Mouse (Mus musculus): Measurements from ENCODE around the gene Gm10840. TPM values are rescaled to one million over a fixed set of nuclear protein-coding genes. Genes with fewer than 3 reads are reported as not detected.
A peak's percentile ranks its signal among the peaks of the same experiment; 100 is the strongest.

Gene Gm10840
- polyA plus RNA-seq, 1 experiment from 2014 or later, result not detected

- Histone ChIP-seq H3K4me1 (replicated peaks) (peaks cover 27% of the 10 kb centered on the region), H3K9me3 (no peaks in the 10 kb centered on the region), H3K9ac (no peak overlapping the region), H3K4me2 (no peak overlapping the region), H3K27me3 (no peaks in the 10 kb centered on the region), H3K4me3 (no peak overlapping the region), H3K36me3 (peaks cover 55% of the 10 kb centered on the region), H3K27ac (replicated peaks) (no peak overlapping the region)
- ATAC-seq (ENCODE audit: low read depth), result no peak
- WGBS, result 86% methylated on average over 4 of the region's 4 CpGs
Observed at GRCm38 (mm10) chr11:106163546-106163945, 2.9 kb downstream of the Gm10840 start.

GRCm38 (mm10) chr11:106164601-106165180, 4.0 kb downstream of the Gm10840 start:
- ATAC-seq (ENCODE audit: low read depth), result no peak
- Histone ChIP-seq H3K36me3 (peaks cover 61% of the 10 kb centered on the region), H3K4me1 (replicated peaks) (peaks cover 16% of the 10 kb centered on the region), H3K4me3 (no peak overlapping the region), H3K9me3 (no peaks in the 10 kb centered on the region), H3K4me2 (no peak overlapping the region), H3K27me3 (no peaks in the 10 kb centered on the region), H3K27ac (replicated peaks) (no peak overlapping the region), H3K9ac (0 out of 2 replicates have a peak overlapping the region, but pooled peaks have one; percentile 5)
- WGBS, result 90% methylated on average over 16 of the region's 16 CpGs

DNA sequence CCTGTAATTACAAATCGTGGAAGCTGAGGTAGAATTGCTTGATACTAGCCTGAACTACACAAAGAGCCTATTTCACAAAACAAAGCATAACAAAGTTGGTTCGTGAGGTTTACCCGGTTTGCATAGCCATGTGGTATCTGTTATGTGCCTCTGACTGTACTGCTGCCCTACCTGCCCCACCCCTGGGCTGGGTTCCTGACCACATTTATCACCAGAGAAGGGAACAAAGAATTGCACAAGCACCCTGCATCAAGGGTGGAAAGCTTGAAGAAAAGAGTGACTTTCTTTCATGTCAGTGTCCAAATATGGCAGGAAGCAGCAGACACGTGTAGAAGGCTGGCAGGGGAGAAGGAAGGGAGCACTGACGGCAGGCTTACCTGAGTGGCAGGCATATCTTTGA, 6.8 kb downstream of the Gm10840 start:
- H3K27me3 ChIP-seq, result no peaks in the 10 kb centered on the region
- no peak overlapping the region for H3K9ac ChIP-seq
- no peaks in the 10 kb centered on the region for H3K9me3 ChIP-seq
- H3K27ac ChIP-seq (replicated peaks), result no peak overlapping the region
- H3K4me1 ChIP-seq (replicated peaks), result no peaks in the 10 kb centered on the region
- no peak for ATAC-seq (ENCODE audit: low read depth)
- 86% methylated on average over 5 of the region's 5 CpGs for WGBS
- H3K36me3 ChIP-seq, result peaks cover 77% of the 10 kb centered on the region
- H3K4me3 ChIP-seq, result no peak overlapping the region
- H3K4me2 ChIP-seq, result no peak overlapping the region

- no peak overlapping the region for H3K4me3 ChIP-seq
- no peak overlapping the region for H3K9ac ChIP-seq
- H3K36me3 ChIP-seq, result peaks cover 58% of the 10 kb centered on the region
- no peak overlapping the region for H3K4me2 ChIP-seq
- no peak for ATAC-seq (ENCODE audit: low read depth)
- no peaks in the 10 kb centered on the region for H3K4me1 ChIP-seq (replicated peaks)
- H3K27me3 ChIP-seq, result no peaks in the 10 kb centered on the region
- no peaks in the 10 kb centered on the region for H3K9me3 ChIP-seq
- WGBS, result 81% methylated on average over 7 of the region's 7 CpGs
- no peak overlapping the region for H3K27ac ChIP-seq (replicated peaks)
Observed at GRCm38 (mm10) chr11:106170807-106171206, 10.2 kb downstream of the Gm10840 start.

DNA sequence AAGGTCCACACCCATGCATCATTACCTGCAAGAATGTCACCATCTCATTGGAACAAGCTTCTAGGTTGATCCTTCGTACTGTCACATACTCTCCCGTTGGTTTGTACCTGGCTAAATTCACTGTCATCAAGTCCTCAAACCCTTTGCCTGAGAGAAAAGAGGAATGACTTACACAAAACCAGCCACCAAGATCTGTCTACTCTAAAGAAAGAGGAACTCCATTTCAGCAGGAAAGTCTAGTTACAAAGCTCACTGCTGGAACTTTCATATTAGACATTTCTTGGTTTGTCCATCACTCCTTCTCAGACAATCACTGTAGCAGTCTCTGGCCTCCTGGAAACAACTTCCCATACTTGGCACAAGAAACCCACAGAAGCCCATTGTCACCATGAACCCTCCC, 12.6 kb downstream of the Gm10840 start:
- ATAC-seq (ENCODE audit: low read depth), result no peak
- 98% methylated on average over 2 of the region's 2 CpGs for WGBS
- Histone ChIP-seq H3K27me3 (no peaks in the 10 kb centered on the region), H3K36me3 (peaks cover 41% of the 10 kb centered on the region), H3K4me1 (replicated peaks) (no peaks in the 10 kb centered on the region), H3K9me3 (no peaks in the 10 kb centered on the region), H3K27ac (replicated peaks) (no peak overlapping the region), H3K9ac (no peak overlapping the region), H3K4me3 (no peak overlapping the region), H3K4me2 (no peak overlapping the region)

DNA sequence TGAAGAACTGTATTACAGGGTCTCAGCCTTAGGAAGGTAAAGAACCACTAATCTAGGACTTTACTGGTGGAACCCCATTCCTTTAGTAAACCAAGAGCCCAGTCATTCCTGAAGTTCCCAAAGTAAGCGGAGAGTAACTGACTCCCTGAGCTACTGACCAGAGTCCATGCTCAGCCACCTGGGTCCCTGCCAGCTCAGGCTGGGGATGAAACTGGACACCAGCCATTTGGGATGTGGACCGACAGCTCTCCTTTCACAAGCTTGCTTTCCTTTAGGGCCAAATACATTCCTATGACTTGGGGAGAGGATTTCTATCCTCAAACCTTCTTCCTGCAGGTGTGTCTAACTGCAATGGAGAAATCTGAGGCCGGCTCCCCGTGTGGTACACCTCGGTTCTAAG, 13.7 kb downstream of the Gm10840 start:
- Histone ChIP-seq H3K4me1 (replicated peaks) (no peaks in the 10 kb centered on the region), H3K4me2 (no peak overlapping the region), H3K36me3 (peaks cover 36% of the 10 kb centered on the region), H3K9ac (no peak overlapping the region), H3K4me3 (no peak overlapping the region), H3K27me3 (no peaks in the 10 kb centered on the region), H3K27ac (replicated peaks) (no peak overlapping the region), H3K9me3 (no peaks in the 10 kb centered on the region)
- 88% methylated on average over 5 of the region's 5 CpGs for WGBS
- no peak for ATAC-seq (ENCODE audit: low read depth)

DNA sequence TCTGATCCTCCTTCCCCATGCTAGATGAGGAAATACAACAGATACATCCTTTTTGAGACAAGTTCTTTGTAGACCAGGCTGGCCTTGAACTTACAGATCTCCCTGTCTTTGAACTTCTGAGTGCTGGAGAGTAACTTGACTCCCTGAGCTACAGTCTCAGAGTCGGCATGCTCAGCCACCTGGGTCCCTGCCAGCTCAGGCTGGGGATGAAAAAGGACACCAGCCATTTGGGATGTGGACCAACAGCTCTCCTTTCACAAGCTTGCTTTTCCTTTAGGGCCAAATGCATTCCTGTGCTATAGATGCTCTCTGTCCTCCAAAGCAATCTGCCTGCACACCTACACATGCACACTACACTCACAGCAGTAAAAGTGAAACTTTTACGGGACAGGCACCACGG, 14.4 kb downstream of the Gm10840 start:
- H3K9me3 ChIP-seq, result no peaks in the 10 kb centered on the region
- peaks cover 31% of the 10 kb centered on the region for H3K36me3 ChIP-seq
- no peak overlapping the region for H3K4me2 ChIP-seq
- H3K4me1 ChIP-seq (replicated peaks), result no peaks in the 10 kb centered on the region
- H3K4me3 ChIP-seq, result no peak overlapping the region
- H3K9ac ChIP-seq, result no peak overlapping the region
- no peak overlapping the region for H3K27ac ChIP-seq (replicated peaks)
- no peak for ATAC-seq (ENCODE audit: low read depth)
- no peaks in the 10 kb centered on the region for H3K27me3 ChIP-seq
- 79% methylated on average over 3 of the region's 3 CpGs for WGBS

DNA sequence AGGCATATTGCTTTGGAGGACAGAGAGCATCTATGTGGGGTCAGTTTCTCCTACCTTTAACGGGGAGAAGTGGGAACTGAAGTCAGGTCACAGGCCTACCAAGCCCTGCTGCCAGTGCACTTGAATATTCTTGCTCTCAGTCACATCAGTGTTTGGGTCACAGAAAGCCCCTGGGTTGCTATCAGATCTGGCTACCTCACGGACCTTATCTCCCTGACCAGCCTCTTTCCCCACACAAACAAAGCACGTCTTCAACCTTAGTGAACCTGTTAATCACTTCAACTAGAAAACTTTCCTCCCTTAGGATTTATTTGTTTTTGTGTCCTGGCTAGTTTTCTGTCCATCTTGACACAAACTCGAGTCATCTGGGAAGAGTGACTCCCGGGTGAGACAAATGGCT, 15.7 kb downstream of the Gm10840 start:
- 89% methylated on average over 5 of the region's 5 CpGs for WGBS
- Histone ChIP-seq H3K36me3 (peaks cover 27% of the 10 kb centered on the region), H3K27me3 (no peaks in the 10 kb centered on the region), H3K4me1 (replicated peaks) (no peaks in the 10 kb centered on the region), H3K27ac (replicated peaks) (no peak overlapping the region), H3K9me3 (no peaks in the 10 kb centered on the region), H3K9ac (no peak overlapping the region), H3K4me3 (no peak overlapping the region), H3K4me2 (no peak overlapping the region)
- ATAC-seq (ENCODE audit: low read depth), result no peak

GRCm38 (mm10) chr11:106178036-106178782, 17.6 kb downstream of the Gm10840 start:
- Histone ChIP-seq H3K4me1 (replicated peaks) (no peaks in the 10 kb centered on the region), H3K27ac (replicated peaks) (no peak overlapping the region), H3K4me2 (no peak overlapping the region), H3K9ac (no peak overlapping the region), H3K4me3 (no peak overlapping the region), H3K9me3 (no peaks in the 10 kb centered on the region), H3K27me3 (no peaks in the 10 kb centered on the region), H3K36me3 (peaks cover 28% of the 10 kb centered on the region)
- WGBS, result 80% methylated on average over 5 of the region's 5 CpGs
- ATAC-seq (ENCODE audit: low read depth), result no peak

DNA sequence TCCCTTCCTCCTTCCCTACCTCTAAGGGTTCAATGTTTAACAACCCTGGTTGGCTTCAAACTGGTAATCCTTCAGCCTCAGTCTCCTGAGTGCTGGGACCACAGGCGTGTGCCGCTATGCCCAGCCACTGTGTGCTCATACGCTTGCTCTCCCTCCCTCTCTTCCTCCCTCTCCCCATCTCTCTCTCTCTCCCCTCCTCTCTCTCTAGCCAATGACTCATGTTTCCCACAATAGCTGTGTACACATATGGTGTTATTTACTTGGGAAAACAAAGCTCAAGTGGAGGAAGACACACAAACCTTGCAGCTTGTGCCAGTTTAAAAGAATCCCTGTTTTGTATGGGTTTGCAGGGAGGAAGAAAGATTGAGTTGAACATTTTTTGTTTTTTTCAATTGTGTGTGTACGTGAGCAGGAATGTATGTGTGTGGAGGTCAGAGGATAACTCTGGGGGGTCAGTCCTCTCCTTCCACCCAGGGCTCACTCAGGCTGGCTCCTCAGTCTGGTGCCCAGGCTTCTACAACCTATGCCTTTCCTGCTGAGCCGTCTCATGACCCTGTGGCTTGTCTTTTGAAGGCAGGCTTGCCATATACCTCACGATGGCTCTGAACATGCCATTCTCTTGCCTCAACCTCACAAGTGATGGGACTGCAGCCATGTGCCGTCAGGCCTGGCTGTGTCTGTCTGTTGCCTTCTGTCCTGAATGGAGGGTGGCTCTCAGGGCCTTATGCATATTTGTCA, 19.2 kb downstream of the Gm10840 start:
- WGBS, result 80% methylated on average over 7 of the region's 7 CpGs

GRCm38 (mm10) chr11:106180449-106180801, 19.8 kb downstream of the Gm10840 start:
- 88% methylated on average over 2 of the region's 2 CpGs for WGBS
- H3K27ac ChIP-seq (replicated peaks), result no peak overlapping the region
- no peaks in the 10 kb centered on the region for H3K27me3 ChIP-seq
- peaks cover 30% of the 10 kb centered on the region for H3K36me3 ChIP-seq
- no peaks in the 10 kb centered on the region for H3K9me3 ChIP-seq
- H3K4me3 ChIP-seq, result no peak overlapping the region
- no peaks in the 10 kb centered on the region for H3K4me1 ChIP-seq (replicated peaks)
- H3K4me2 ChIP-seq, result no peak overlapping the region
- no peak for ATAC-seq (ENCODE audit: low read depth)
- H3K9ac ChIP-seq, result no peak overlapping the region

More for the DNA sequence above, 19.2 kb downstream of the Gm10840 start:
- Histone ChIP-seq H3K9ac (no peak overlapping the region), H3K4me3 (no peak overlapping the region), H3K4me2 (no peak overlapping the region), H3K27ac (replicated peaks) (no peak overlapping the region), H3K27me3 (no peaks in the 10 kb centered on the region), H3K9me3 (no peaks in the 10 kb centered on the region), H3K36me3 (peaks cover 30% of the 10 kb centered on the region), H3K4me1 (replicated peaks) (no peaks in the 10 kb centered on the region)
- no peak for ATAC-seq (ENCODE audit: low read depth)

GRCm38 (mm10) chr11:106187326-106187725, 26.7 kb downstream of the Gm10840 start:
- Histone ChIP-seq H3K4me2 (no peak overlapping the region), H3K27me3 (no peaks in the 10 kb centered on the region), H3K27ac (replicated peaks) (no peak overlapping the region), H3K4me3 (no peak overlapping the region), H3K36me3 (peaks cover 15% of the 10 kb centered on the region), H3K9me3 (no peaks in the 10 kb centered on the region), H3K9ac (no peak overlapping the region), H3K4me1 (replicated peaks) (peaks cover 2% of the 10 kb centered on the region)
- WGBS, result 97% methylated on average over 4 of the region's 4 CpGs
- ATAC-seq (ENCODE audit: low read depth), result no peak
